Mouse (Mus musculus): ENCODE data around the gene Lyg1. TPM values are rescaled to one million over a fixed set of nuclear protein-coding genes. Genes with fewer than 3 reads are reported as not detected.
A peak's percentile ranks its signal among the peaks of the same experiment; 100 is the strongest.

Gene Lyg1
- polyA plus RNA-seq, 1 experiment from 2014 or later = not detected

DNA sequence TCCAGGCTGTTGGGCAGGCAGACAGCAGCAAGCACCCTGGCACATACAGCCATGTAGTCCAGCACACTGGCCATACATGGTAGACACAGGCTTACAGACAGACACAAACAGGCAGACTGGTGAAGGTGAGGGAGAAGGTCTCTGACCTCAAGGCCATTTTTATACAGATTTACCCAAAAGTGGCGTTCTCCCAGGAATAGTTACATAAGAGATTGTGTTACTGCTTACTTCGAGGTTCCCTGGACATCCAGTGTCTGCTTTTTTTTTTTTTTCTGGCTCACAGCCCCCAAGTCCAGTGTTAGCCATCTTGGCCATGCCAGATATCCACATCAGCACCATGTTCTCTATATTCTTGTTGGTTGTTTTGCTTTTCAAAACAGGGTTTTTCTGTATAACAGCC is 957 bp upstream of the Lyg1 start:
- DNase-seq (ENCODE audit: low spot score) (no peak), ATAC-seq (no peak)
- no peak overlapping the region for H3K9ac ChIP-seq (replicated peaks; ENCODE audit: low read depth)
- no peaks in the 10 kb centered on the region for H3K36me3 ChIP-seq (ENCODE audit: insufficient read depth, low read length)
- H3K27me3 ChIP-seq (replicated peaks; ENCODE audit: insufficient read depth, low read length) = no peaks in the 10 kb centered on the region
- H3K27ac ChIP-seq (ENCODE audit: low read length) = no peak overlapping the region
- H3K4me3 ChIP-seq (ENCODE audit: low read depth, low read length) = no peak overlapping the region
- H3K4me2 ChIP-seq (replicated peaks; ENCODE audit: low read depth, low read length) = no peak overlapping the region
- peaks cover 9% of the 10 kb centered on the region; the same call in 1 of the 2 replicates for H3K4me1 ChIP-seq (ENCODE audit: insufficient read depth, low read depth, low read length)
- H3K9me3 ChIP-seq (ENCODE audit: low read length) = no peaks in the 10 kb centered on the region
- TF ChIP-seq CTCF (IDR thresholded peaks at IDR 0.05) (no peak), EP300 (IDR thresholded peaks at IDR 0.05) (no peak)
- WGBS = 61% methylated on average over 2 of the region's 2 CpGs

DNA sequence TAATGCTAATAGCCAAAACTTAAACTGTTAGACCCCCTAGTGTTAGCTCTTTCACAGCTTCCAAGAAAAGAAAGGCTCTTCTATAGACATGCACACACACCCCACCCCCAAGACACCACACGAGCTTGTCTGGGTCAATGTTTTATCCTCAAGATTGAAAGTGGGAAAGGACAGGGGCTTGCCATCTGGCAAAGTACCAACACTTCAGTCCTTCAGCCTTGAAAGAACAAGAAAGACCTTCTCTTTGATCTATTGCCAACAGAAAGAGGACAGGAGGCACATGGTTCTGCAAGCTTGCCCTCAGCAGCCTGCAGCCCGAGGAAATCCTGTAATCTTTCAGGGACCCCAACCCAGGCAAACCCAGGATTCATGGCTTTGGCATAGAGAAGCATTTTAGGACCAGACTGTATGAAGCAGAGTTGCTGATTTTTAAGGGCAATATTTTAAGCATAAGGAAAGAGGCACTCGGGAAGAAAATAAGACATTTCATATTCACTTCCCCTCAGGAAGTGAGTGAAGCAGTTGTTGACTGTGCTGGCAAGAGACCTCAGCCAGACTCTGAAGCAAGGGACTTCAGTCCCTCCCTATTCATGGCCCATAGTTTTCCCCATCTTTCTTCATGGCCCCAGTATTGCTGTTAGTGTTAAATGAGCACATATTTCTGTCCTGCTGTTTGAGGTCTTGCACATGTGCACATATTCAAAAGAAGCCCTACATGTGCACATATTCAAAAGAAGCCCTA is 698 bp downstream of the Lyg1 start:
- Histone ChIP-seq H3K27ac (ENCODE audit: low read length) (no peak overlapping the region; the same call in 1 of the 2 replicates), H3K4me3 (ENCODE audit: low read depth, low read length) (no peak overlapping the region), H3K9me3 (ENCODE audit: low read length) (no peaks in the 10 kb centered on the region), H3K4me2 (replicated peaks; ENCODE audit: low read depth, low read length) (peak overlapping the region; percentile 12; the same call in 1 of the 2 replicates), H3K4me1 (ENCODE audit: insufficient read depth, low read depth, low read length) (peaks cover 9% of the 10 kb centered on the region; the same call in 1 of the 2 replicates), H3K27me3 (replicated peaks; ENCODE audit: insufficient read depth, low read length) (no peaks in the 10 kb centered on the region), H3K36me3 (ENCODE audit: insufficient read depth, low read length) (no peaks in the 10 kb centered on the region), H3K9ac (replicated peaks; ENCODE audit: low read depth) (no peak overlapping the region)
- DNase-seq (ENCODE audit: low spot score) (peak; percentile 71), ATAC-seq (peak; percentile 67)
- TF ChIP-seq CTCF (IDR thresholded peaks at IDR 0.05) (no peak), EP300 (IDR thresholded peaks at IDR 0.05) (no peak)
- under 1% methylated on average over 3 of the region's 3 CpGs for whole genome bisulfite sequencing

DNA sequence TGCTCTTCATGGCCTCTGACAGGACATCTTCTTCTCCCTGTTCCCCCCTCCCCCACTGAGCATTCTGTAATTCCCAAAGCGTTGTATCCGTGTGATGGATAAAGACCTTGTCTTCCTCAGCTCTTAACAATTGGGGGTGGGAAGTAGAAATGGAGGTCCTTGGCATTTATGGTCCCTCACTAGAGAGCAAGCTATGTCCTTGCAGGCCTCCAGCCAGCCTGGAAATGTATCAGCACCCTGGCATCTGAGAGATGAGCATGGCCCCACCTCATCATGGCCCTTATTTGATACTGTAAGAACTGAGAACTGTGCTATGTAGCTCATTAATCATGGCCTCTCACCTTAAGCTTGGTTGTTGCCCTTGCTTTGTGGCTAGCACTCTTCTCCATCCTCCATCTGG is 2.3 kb downstream of the Lyg1 start:
- H3K4me1 ChIP-seq (ENCODE audit: insufficient read depth, low read depth, low read length) = peaks cover 9% of the 10 kb centered on the region; the same call in 1 of the 2 replicates
- no peak overlapping the region for H3K27ac ChIP-seq (ENCODE audit: low read length)
- no peak overlapping the region for H3K9ac ChIP-seq (replicated peaks; ENCODE audit: low read depth)
- ATAC-seq (no peak), DNase-seq (ENCODE audit: low spot score) (no peak)
- no peak overlapping the region for H3K4me2 ChIP-seq (replicated peaks; ENCODE audit: low read depth, low read length)
- H3K9me3 ChIP-seq (ENCODE audit: low read length) = no peaks in the 10 kb centered on the region
- WGBS = 90% methylated on average over 2 of the region's 2 CpGs
- H3K27me3 ChIP-seq (replicated peaks; ENCODE audit: insufficient read depth, low read length) = no peaks in the 10 kb centered on the region
- no peaks in the 10 kb centered on the region for H3K36me3 ChIP-seq (ENCODE audit: insufficient read depth, low read length)
- TF ChIP-seq CTCF (IDR thresholded peaks at IDR 0.05) (no peak), EP300 (IDR thresholded peaks at IDR 0.05) (no peak)
- H3K4me3 ChIP-seq (ENCODE audit: low read depth, low read length) = no peak overlapping the region

DNA sequence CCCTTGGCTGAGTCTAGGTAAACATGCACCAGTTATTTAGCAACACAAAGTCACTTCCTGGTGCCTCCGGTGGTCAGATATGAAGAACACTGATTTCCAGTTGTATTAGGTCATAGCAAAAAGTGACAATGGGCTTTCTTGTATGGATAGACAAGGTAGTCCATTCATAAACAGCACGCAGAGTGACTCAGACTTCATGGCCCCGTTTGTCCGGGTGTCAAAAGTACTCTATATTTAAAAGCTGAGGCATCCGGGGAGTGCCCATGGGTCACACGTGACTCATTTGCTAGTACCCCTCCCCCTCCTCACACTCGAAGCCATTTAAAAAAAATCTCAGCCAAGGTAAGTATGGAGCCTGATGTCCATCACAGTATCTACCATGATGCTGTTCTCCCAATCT is 2.8 kb downstream of the Lyg1 start:
- H3K9me3 ChIP-seq (ENCODE audit: low read length) = no peaks in the 10 kb centered on the region
- no peak overlapping the region for H3K27ac ChIP-seq (ENCODE audit: low read length)
- no peaks in the 10 kb centered on the region for H3K27me3 ChIP-seq (replicated peaks; ENCODE audit: insufficient read depth, low read length)
- WGBS = 46% methylated on average over 7 of the region's 7 CpGs
- no peak overlapping the region for H3K9ac ChIP-seq (replicated peaks; ENCODE audit: low read depth)
- no peak overlapping the region for H3K4me2 ChIP-seq (replicated peaks; ENCODE audit: low read depth, low read length)
- ATAC-seq (peak; percentile 36; the same call in 1 of the 2 replicates), DNase-seq (ENCODE audit: low spot score) (peak; percentile 25)
- no peaks in the 10 kb centered on the region for H3K36me3 ChIP-seq (ENCODE audit: insufficient read depth, low read length)
- no peak overlapping the region for H3K4me3 ChIP-seq (ENCODE audit: low read depth, low read length)
- peaks cover 9% of the 10 kb centered on the region; the same call in 1 of the 2 replicates for H3K4me1 ChIP-seq (ENCODE audit: insufficient read depth, low read depth, low read length)
- no peak for TF ChIP-seq EP300 (IDR thresholded peaks at IDR 0.05)
- no peak for TF ChIP-seq CTCF (IDR thresholded peaks at IDR 0.05)

DNA sequence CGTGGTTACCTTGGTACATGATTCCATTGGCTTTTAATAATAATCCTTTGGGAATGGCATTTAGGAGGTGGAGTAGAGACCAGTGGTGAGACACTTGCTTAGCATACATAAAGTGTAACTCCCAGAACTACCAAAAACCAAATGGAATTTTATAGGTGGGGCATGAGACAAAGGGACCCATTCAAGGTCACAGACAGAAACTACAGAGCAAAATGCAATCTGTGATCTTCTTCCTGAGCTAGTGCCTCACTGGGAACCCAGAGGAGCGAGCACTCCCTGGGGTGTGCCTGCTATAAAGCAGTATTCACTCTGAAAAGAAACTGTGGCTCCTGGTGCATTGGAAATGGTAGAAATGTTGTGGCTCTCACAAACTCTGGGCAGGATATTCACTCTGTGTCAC is 8.7 kb downstream of the Lyg1 start:
- 85% methylated on average over 2 of the region's 2 CpGs for WGBS
- ATAC-seq (no peak), DNase-seq (ENCODE audit: low spot score) (no peak)
- H3K27ac ChIP-seq (ENCODE audit: low read length) = no peak overlapping the region
- no peaks in the 10 kb centered on the region for H3K27me3 ChIP-seq (replicated peaks; ENCODE audit: insufficient read depth, low read length)
- H3K4me3 ChIP-seq (ENCODE audit: low read depth, low read length) = no peak overlapping the region
- H3K36me3 ChIP-seq (ENCODE audit: insufficient read depth, low read length) = no peaks in the 10 kb centered on the region
- H3K9ac ChIP-seq (replicated peaks; ENCODE audit: low read depth) = no peak overlapping the region
- no peak overlapping the region for H3K4me2 ChIP-seq (replicated peaks; ENCODE audit: low read depth, low read length)
- no peak for TF ChIP-seq EP300 (IDR thresholded peaks at IDR 0.05)
- TF ChIP-seq CTCF (IDR thresholded peaks at IDR 0.05) = no peak
- H3K4me1 ChIP-seq (ENCODE audit: insufficient read depth, low read depth, low read length) = no peaks in the 10 kb centered on the region
- no peaks in the 10 kb centered on the region for H3K9me3 ChIP-seq (ENCODE audit: low read length)

DNA sequence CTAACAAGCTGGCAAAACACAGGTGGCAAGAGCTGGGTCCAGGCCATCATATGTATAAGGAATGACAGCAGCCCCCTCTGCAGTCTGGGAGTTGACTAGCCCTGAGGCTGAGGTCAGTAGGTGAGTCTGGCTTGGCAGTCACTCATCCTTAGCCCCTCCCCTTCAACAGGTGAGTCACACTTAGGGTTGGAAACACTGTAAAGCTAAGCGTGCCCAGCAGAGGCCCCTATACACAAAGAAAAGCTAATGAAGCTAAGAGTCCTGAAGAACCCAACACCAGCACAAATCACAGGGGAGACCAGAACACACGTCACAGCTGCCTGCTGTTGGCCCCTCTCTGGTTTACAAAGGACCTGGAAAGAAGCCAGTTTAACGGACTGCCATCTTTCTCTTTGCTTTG is 25.8 kb downstream of the Lyg1 start:
- TF ChIP-seq CTCF (IDR thresholded peaks at IDR 0.05) (peak; percentile 60), EP300 (IDR thresholded peaks at IDR 0.05) (no peak)
- DNase-seq (ENCODE audit: low spot score) (peak; percentile 85), ATAC-seq (peak; percentile 94)
- no peak overlapping the region for H3K4me3 ChIP-seq (ENCODE audit: low read depth, low read length)
- H3K9me3 ChIP-seq (ENCODE audit: low read length) = no peaks in the 10 kb centered on the region
- no peak overlapping the region for H3K27ac ChIP-seq (ENCODE audit: low read length)
- no peak overlapping the region for H3K9ac ChIP-seq (replicated peaks; ENCODE audit: low read depth)
- WGBS = 11% methylated on average over 3 of the region's 3 CpGs
- no peaks in the 10 kb centered on the region for H3K27me3 ChIP-seq (replicated peaks; ENCODE audit: insufficient read depth, low read length)
- no peaks in the 10 kb centered on the region for H3K4me1 ChIP-seq (ENCODE audit: insufficient read depth, low read depth, low read length)
- H3K36me3 ChIP-seq (ENCODE audit: insufficient read depth, low read length) = no peaks in the 10 kb centered on the region
- no peak overlapping the region for H3K4me2 ChIP-seq (replicated peaks; ENCODE audit: low read depth, low read length)
